Mouse (Mus musculus): Measurements from ENCODE around the gene Cdiptos. TPM values are rescaled to one million over a fixed set of nuclear protein-coding genes. Genes with fewer than 3 reads are reported as not detected.

Cdiptos gene
- polyA plus RNA-seq, 1 experiment from 2014 or later, result 2.8 TPM

- DNase-seq (ENCODE audit: low spot score) (no peak), ATAC-seq (replicated peaks; ENCODE audit: low FRiP score, low read depth) (no peak)
- peaks cover 10% of the 10 kb centered on the region; the same call in 1 of the 2 replicates for H3K4me1 ChIP-seq (replicated peaks; ENCODE audit: insufficient read depth, low read length)
- no peak overlapping the region for H3K9ac ChIP-seq (ENCODE audit: low read depth, low read length)
- H3K36me3 ChIP-seq (ENCODE audit: insufficient read depth, low read length), result no peaks in the 10 kb centered on the region
- peaks cover 12% of the 10 kb centered on the region for H3K27me3 ChIP-seq (ENCODE audit: insufficient read depth, low read length)
- no peaks in the 10 kb centered on the region for H3K9me3 ChIP-seq (replicated peaks; ENCODE audit: low read length)
- 78% methylated on average over 10 of the region's 10 CpGs for WGBS
- H3K4me2 ChIP-seq (ENCODE audit: low read length), result no peak overlapping the region
- no peak overlapping the region for H3K27ac ChIP-seq
- H3K4me3 ChIP-seq (replicated peaks; ENCODE audit: low read depth, low read length), result no peak overlapping the region
- TF ChIP-seq CTCF (IDR thresholded peaks at IDR 0.05; ENCODE audit: low read depth), result no peak
These were observed 27.3 kb downstream of the Cdiptos start for GRCm38 (mm10) chr7:126948626-126949025.

- H3K27me3 ChIP-seq (ENCODE audit: insufficient read depth, low read length), result peaks cover 8% of the 10 kb centered on the region; the same call in 1 of the 2 replicates
- TF ChIP-seq CTCF (IDR thresholded peaks at IDR 0.05; ENCODE audit: low read depth), result peak; percentile 83
- no peak overlapping the region for H3K9ac ChIP-seq (ENCODE audit: low read depth, low read length)
- no peak overlapping the region for H3K4me3 ChIP-seq (replicated peaks; ENCODE audit: low read depth, low read length)
- H3K4me2 ChIP-seq (ENCODE audit: low read length), result no peak overlapping the region
- no peaks in the 10 kb centered on the region for H3K9me3 ChIP-seq (replicated peaks; ENCODE audit: low read length)
- no peaks in the 10 kb centered on the region for H3K36me3 ChIP-seq (ENCODE audit: insufficient read depth, low read length)
- WGBS, result 40% methylated on average over 3 of the region's 3 CpGs
- ATAC-seq (replicated peaks; ENCODE audit: low FRiP score, low read depth) (no peak), DNase-seq (ENCODE audit: low spot score) (peak; percentile 70)
- no peak overlapping the region for H3K27ac ChIP-seq
- peaks cover 10% of the 10 kb centered on the region; the same call in 1 of the 2 replicates for H3K4me1 ChIP-seq (replicated peaks; ENCODE audit: insufficient read depth, low read length)
These were observed 29.4 kb downstream of the Cdiptos start for GRCm38 (mm10) chr7:126946530-126946929.

GRCm38 (mm10) chr7:126941801-126942200, 34.1 kb downstream of the Cdiptos start:
- DNase-seq (ENCODE audit: low spot score), result no peak
- TF ChIP-seq CTCF (IDR thresholded peaks at IDR 0.05; ENCODE audit: low read depth), result no peak

GRCm38 (mm10) chr7:126941171-126941570, 34.7 kb downstream of the Cdiptos start:
- TF ChIP-seq CTCF (IDR thresholded peaks at IDR 0.05; ENCODE audit: low read depth), result no peak
- WGBS, result 51% methylated on average over 6 of the region's 6 CpGs
- H3K9ac ChIP-seq (ENCODE audit: low read depth, low read length), result no peak overlapping the region

More at GRCm38 (mm10) chr7:126941801-126942200, 34.1 kb downstream of the Cdiptos start:
- H3K27me3 ChIP-seq (ENCODE audit: insufficient read depth, low read length), result no peaks in the 10 kb centered on the region
- no peaks in the 10 kb centered on the region for H3K9me3 ChIP-seq (replicated peaks; ENCODE audit: low read length)
- no peak for ATAC-seq (replicated peaks; ENCODE audit: low FRiP score, low read depth)
- no peak overlapping the region for H3K4me3 ChIP-seq (replicated peaks; ENCODE audit: low read depth, low read length)
- H3K27ac ChIP-seq, result no peak overlapping the region
- WGBS, result 73% methylated on average over 5 of the region's 5 CpGs
- H3K36me3 ChIP-seq (ENCODE audit: insufficient read depth, low read length), result no peaks in the 10 kb centered on the region
- H3K4me2 ChIP-seq (ENCODE audit: low read length), result no peak overlapping the region
- H3K9ac ChIP-seq (ENCODE audit: low read depth, low read length), result no peak overlapping the region
- H3K4me1 ChIP-seq (replicated peaks; ENCODE audit: insufficient read depth, low read length), result no peaks in the 10 kb centered on the region

GRCm38 (mm10) chr7:126932652-126933051, 43.2 kb downstream of the Cdiptos start:
- no peak overlapping the region for H3K9ac ChIP-seq (ENCODE audit: low read depth, low read length)
- H3K27me3 ChIP-seq (ENCODE audit: insufficient read depth, low read length), result no peaks in the 10 kb centered on the region
- WGBS, result 84% methylated on average over 2 of the region's 2 CpGs
- no peak overlapping the region for H3K4me2 ChIP-seq (ENCODE audit: low read length)
- no peak overlapping the region for H3K27ac ChIP-seq
- H3K4me3 ChIP-seq (replicated peaks; ENCODE audit: low read depth, low read length), result no peak overlapping the region
- TF ChIP-seq CTCF (IDR thresholded peaks at IDR 0.05; ENCODE audit: low read depth), result no peak
- ATAC-seq (replicated peaks; ENCODE audit: low FRiP score, low read depth), result no peak
- peaks cover 5% of the 10 kb centered on the region for H3K4me1 ChIP-seq (replicated peaks; ENCODE audit: insufficient read depth, low read length)
- H3K36me3 ChIP-seq (ENCODE audit: insufficient read depth, low read length), result peaks cover 12% of the 10 kb centered on the region; the same call in 1 of the 2 replicates
- no peak for DNase-seq (ENCODE audit: low spot score)
- H3K9me3 ChIP-seq (replicated peaks; ENCODE audit: low read length), result no peaks in the 10 kb centered on the region

More at GRCm38 (mm10) chr7:126941171-126941570, 34.7 kb downstream of the Cdiptos start:
- H3K27me3 ChIP-seq (ENCODE audit: insufficient read depth, low read length), result no peaks in the 10 kb centered on the region
- DNase-seq (ENCODE audit: low spot score) (no peak), ATAC-seq (replicated peaks; ENCODE audit: low FRiP score, low read depth) (no peak)
- H3K4me1 ChIP-seq (replicated peaks; ENCODE audit: insufficient read depth, low read length), result no peaks in the 10 kb centered on the region
- no peak overlapping the region for H3K27ac ChIP-seq
- no peaks in the 10 kb centered on the region for H3K36me3 ChIP-seq (ENCODE audit: insufficient read depth, low read length)
- H3K4me2 ChIP-seq (ENCODE audit: low read length), result no peak overlapping the region
- H3K4me3 ChIP-seq (replicated peaks; ENCODE audit: low read depth, low read length), result no peak overlapping the region
- H3K9me3 ChIP-seq (replicated peaks; ENCODE audit: low read length), result no peaks in the 10 kb centered on the region

GRCm38 (mm10) chr7:126929046-126929445, 46.9 kb downstream of the Cdiptos start:
- under 1% methylated on average over 27 of the region's 27 CpGs for WGBS
- peak overlapping the region; percentile 75 for H3K4me3 ChIP-seq (replicated peaks; ENCODE audit: low read depth, low read length)
- peak overlapping the region; percentile 83 for H3K9ac ChIP-seq (ENCODE audit: low read depth, low read length)
- H3K4me2 ChIP-seq (ENCODE audit: low read length), result peak overlapping the region; percentile 94
- H3K36me3 ChIP-seq (ENCODE audit: insufficient read depth, low read length), result peaks cover 6% of the 10 kb centered on the region; the same call in 1 of the 2 replicates
- no peak for TF ChIP-seq CTCF (IDR thresholded peaks at IDR 0.05; ENCODE audit: low read depth)
- ATAC-seq (replicated peaks; ENCODE audit: low FRiP score, low read depth) (no peak), DNase-seq (ENCODE audit: low spot score) (peak; percentile 34)
- peak overlapping the region; percentile 58; the same call in 1 of the 2 replicates for H3K27ac ChIP-seq
- H3K27me3 ChIP-seq (ENCODE audit: insufficient read depth, low read length), result no peaks in the 10 kb centered on the region
- H3K9me3 ChIP-seq (replicated peaks; ENCODE audit: low read length), result no peaks in the 10 kb centered on the region
- H3K4me1 ChIP-seq (replicated peaks; ENCODE audit: insufficient read depth, low read length), result peaks cover 5% of the 10 kb centered on the region

Measured in kidney, postnatal 0 days (tissue).